ENCODE assay signal across 9 mouse cellular contexts in genomic region chr10:27652694-27653335, GRCm38 (mm10). TPM values are rescaled to one million over a fixed set of nuclear protein-coding genes. Genes with fewer than 3 reads are reported as not detected.
A peak's percentile ranks its signal among the peaks of the same experiment; 100 is the strongest.
DNase-seq lines count a peak whose midpoint lies in the region; ATAC-seq and TF ChIP-seq lines count a peak whose summit lies in the region.
"Had no signal": no experiment of that assay in that cellular context is flagged by ENCODE, and none has a peak within 500 bp of the region (broad histone marks: within the 10 kb centered on the region; RNA-seq: fewer than 3 reads in every experiment).

No protein-coding gene starts in this region.

- H3K9ac ChIP-seq in embryonic facial prominence, embryonic 15.5 days, result no peak overlapping the region
- H3K9ac ChIP-seq in kidney, embryonic 16.5 days (replicated peaks; ENCODE audit: low read length), result no peak overlapping the region
- no peak overlapping the region for H3K9ac ChIP-seq in stomach, postnatal 0 days (ENCODE audit: low read length)

- H3K27me3 ChIP-seq in embryonic facial prominence, embryonic 15.5 days, result no peaks in the 10 kb centered on the region
- no peaks in the 10 kb centered on the region for H3K27me3 ChIP-seq in kidney, embryonic 16.5 days (ENCODE audit: insufficient read depth, low read length)
- H3K27me3 ChIP-seq in stomach, postnatal 0 days (ENCODE audit: control insufficient read depth, insufficient read depth, low read length), result no peaks in the 10 kb centered on the region

- no peaks in the 10 kb centered on the region for H3K9me3 ChIP-seq in embryonic facial prominence, embryonic 15.5 days (replicated peaks)
- H3K9me3 ChIP-seq in kidney, embryonic 16.5 days (ENCODE audit: low read length), result no peaks in the 10 kb centered on the region
- no peaks in the 10 kb centered on the region for H3K9me3 ChIP-seq in stomach, postnatal 0 days (ENCODE audit: control insufficient read depth, low read length)

- TF ChIP-seq EP300 in stomach, postnatal 0 days (optimal IDR thresholded peaks at IDR 0.05), result no peak

- no peak for DNase-seq in layer of hippocampus, adult 2 months (ENCODE audit: low spot score in 2 of 2)
- DNase-seq in layer of hippocampus, adult 11-12 months (ENCODE audit: low spot score), result no peak
- DNase-seq in adipocyte (ENCODE audit: low spot score), result peak; percentile 12
- DNase-seq in stomach, postnatal 0 days (ENCODE audit: low spot score), result no peak
- no peak for DNase-seq in left cerebral cortex, postnatal 10 days (ENCODE audit: extremely low spot score in 1 of 2, low spot score in 2 of 2)
- no peak for DNase-seq in urinary bladder, postnatal 36 days (ENCODE audit: low spot score in 2 of 2)
- DNase-seq: thymus, postnatal 25 days had no signal

- H3K36me3 ChIP-seq in embryonic facial prominence, embryonic 15.5 days, result no peaks in the 10 kb centered on the region
- H3K36me3 ChIP-seq in kidney, embryonic 16.5 days (ENCODE audit: insufficient read depth, low read length), result no peaks in the 10 kb centered on the region
- H3K36me3 ChIP-seq in stomach, postnatal 0 days (ENCODE audit: control insufficient read depth, insufficient read depth, low read length), result no peaks in the 10 kb centered on the region

- no peaks in the 10 kb centered on the region for H3K4me1 ChIP-seq in embryonic facial prominence, embryonic 15.5 days
- no peaks in the 10 kb centered on the region for H3K4me1 ChIP-seq in kidney, embryonic 16.5 days (ENCODE audit: insufficient read depth, low read length)
- no peaks in the 10 kb centered on the region for H3K4me1 ChIP-seq in stomach, postnatal 0 days (replicated peaks; ENCODE audit: control insufficient read depth, insufficient read depth)

- no peak for TF ChIP-seq CTCF in layer of hippocampus, adult 2 months (conservative IDR thresholded peaks at IDR 0.05)
- no peak for TF ChIP-seq CTCF in stomach, postnatal 0 days (IDR thresholded peaks at IDR 0.05; ENCODE audit: low read depth)

- peak overlapping the region; percentile 22; the same call in 1 of the 2 replicates for H3K4me3 ChIP-seq in layer of hippocampus, adult 2 months
- no peak overlapping the region for H3K4me3 ChIP-seq in embryonic facial prominence, embryonic 15.5 days (replicated peaks)
- H3K4me3 ChIP-seq in kidney, embryonic 16.5 days (ENCODE audit: low read length), result no peak overlapping the region
- no peak overlapping the region for H3K4me3 ChIP-seq in stomach, postnatal 0 days (ENCODE audit: low read depth, low read length)

- peak overlapping the region; percentile 19 for H3K4me2 ChIP-seq in embryonic facial prominence, embryonic 15.5 days (replicated peaks)
- H3K4me2 ChIP-seq in kidney, embryonic 16.5 days (replicated peaks; ENCODE audit: low read depth, low read length), result no peak overlapping the region; the same call in 1 of the 2 replicates
- no peak overlapping the region for H3K4me2 ChIP-seq in stomach, postnatal 0 days (replicated peaks; ENCODE audit: low read depth)

- intact Hi-C loops in left cerebral cortex, postnatal 10 days (cut with DNase I), result no loop called here

- peak overlapping the region; percentile 67 for H3K27ac ChIP-seq in layer of hippocampus, adult 2 months
- no peak overlapping the region for H3K27ac ChIP-seq in embryonic facial prominence, embryonic 15.5 days (replicated peaks)
- H3K27ac ChIP-seq in kidney, embryonic 16.5 days (ENCODE audit: low read length), result no peak overlapping the region
- no peak overlapping the region for H3K27ac ChIP-seq in stomach, postnatal 0 days (replicated peaks)

- ATAC-seq in embryonic facial prominence, embryonic 15.5 days (ENCODE audit: insufficient number of reproducible peaks, low FRiP score, low TSS enrichment, low read depth), result no peak; the same call in 1 of the 2 replicates
- peak; percentile 91 for ATAC-seq in kidney, embryonic 16.5 days (ENCODE audit: low FRiP score, low TSS enrichment)
- ATAC-seq in stomach, postnatal 0 days (ENCODE audit: low FRiP score, low TSS enrichment), result no peak

- WGBS in embryonic facial prominence, embryonic 15.5 days, result 29% methylated on average over 8 of the region's 8 CpGs
- 46% methylated on average over 8 of the region's 8 CpGs for WGBS in kidney, embryonic 16.5 days
- WGBS in stomach, postnatal 0 days, result 57% methylated on average over 8 of the region's 8 CpGs

RNA-seq across cellular contexts. Expression of gene Lama2, which starts 33.3 kb away (rescaled TPM):
- total RNA-seq in layer of hippocampus, adult 2 months (2021), result 10 to 100 TPM in 1 of 2 experiments, 1 to 10 TPM in 1; 8.3 to 11.1 TPM
- 22.8 and 30.2 TPM in 2 replicates for polyA plus RNA-seq in embryonic facial prominence, embryonic 15.5 days (2015; fragmentation: Nextera tagmentation; extraction: Ambion mirVana)
- 12.7 and 16.0 TPM in 2 replicates for polyA plus RNA-seq in kidney, embryonic 16.5 days (2015; fragmentation: Nextera tagmentation; extraction: Ambion mirVana)
- polyA plus RNA-seq in stomach, postnatal 0 days (2015; fragmentation: Nextera tagmentation; extraction: Ambion mirVana), result 12.8 and 14.1 TPM in 2 replicates
- total RNA-seq in left cerebral cortex, postnatal 10 days (2021), result 10 to 100 TPM; 12.3 to 12.8 TPM
